Mouse (Mus musculus) left cerebral cortex, postnatal 36 days (tissue): ENCODE data around the gene Cmtm6. TPM values are rescaled to one million over a fixed set of nuclear protein-coding genes. Genes with fewer than 3 reads are reported as not detected.
A peak's percentile ranks its signal among the peaks of the same experiment; 100 is the strongest.
"Not testable (repeated sequence)": the region's sequence is repeated elsewhere in the genome, so short reads cannot be mapped to it uniquely, and the experiment has no call there.

Source experiments
- DNase-seq, 2 experiments: peaks; one replicate each; pipeline ENCODE4 v3.0.0; 2021 to 2022; ENCODE audit warnings: low spot score in 2 of 2, mixed read lengths in 1 of 2
- intact Hi-C: fragments of 180-260 bp; cut with DNase I; formaldehyde crosslinking; loops from one replicate; pipeline ENCODE4 v1.15.1; 2025
- total RNA-seq, 2 experiments: library from RNA; stranded (reverse); gene quantifications; 2 replicates each; pipeline ENCODE4 v1.2.3; 2021

The Cmtm6 gene
- total RNA-seq, 2 experiments from 2014 or later = 19.0 to 21.5 TPM

GRCm38 (mm10) chr9:114727315-114727714 lies 3.6 kb upstream of the Cmtm6 start:
- no peak for DNase-seq
- intact Hi-C loops = no loop called here

GRCm38 (mm10) chr9:114728432-114728831 lies 2.5 kb upstream of the Cmtm6 start:
- DNase-seq, intact Hi-C loops: not testable (repeated sequence)

- intact Hi-C loops = loop anchor here (2.0 kb wide), 1 partner anchor 83 kb away; no protein-coding TSS in a partner anchor
- DNase-seq = no peak
These were observed 758 bp upstream of the Cmtm6 start for GRCm38 (mm10) chr9:114729911-114730805.

GRCm38 (mm10) chr9:114731871-114732682 lies 1.2 kb downstream of the Cmtm6 start:
- intact Hi-C loops = loop anchor here (2.0 kb wide), 1 partner anchor 85 kb away; no protein-coding TSS in a partner anchor
- no peak for DNase-seq

GRCm38 (mm10) chr9:114733238-114733637 lies 2.3 kb downstream of the Cmtm6 start:
- no peak for DNase-seq
- intact Hi-C loops = no loop called here

GRCm38 (mm10) chr9:114736442-114736841 lies 5.5 kb downstream of the Cmtm6 start:
- no peak for DNase-seq
- intact Hi-C loops = no loop called here

GRCm38 (mm10) chr9:114740336-114740735 lies 9.4 kb downstream of the Cmtm6 start:
- intact Hi-C loops = no loop called here
- no peak for DNase-seq

GRCm38 (mm10) chr9:114742731-114743130 lies 11.8 kb downstream of the Cmtm6 start:
- DNase-seq = no peak
- intact Hi-C loops = no loop called here

GRCm38 (mm10) chr9:114745163-114745562 lies 14.2 kb downstream of the Cmtm6 start:
- no peak for DNase-seq
- intact Hi-C loops = no loop called here

- no peak for DNase-seq
- intact Hi-C loops = no loop called here
These were observed 14.7 kb downstream of the Cmtm6 start for GRCm38 (mm10) chr9:114745654-114746053.

GRCm38 (mm10) chr9:114747012-114747411 lies 16.1 kb downstream of the Cmtm6 start:
- DNase-seq = peak in 1 of 2 experiments; percentile 54
- intact Hi-C loops = no loop called here

- intact Hi-C loops = no loop called here
- no peak for DNase-seq
These were observed 16.6 kb downstream of the Cmtm6 start for GRCm38 (mm10) chr9:114747466-114747865.

GRCm38 (mm10) chr9:114751582-114751981 lies 20.7 kb downstream of the Cmtm6 start:
- intact Hi-C loops = no loop called here
- DNase-seq = no peak

GRCm38 (mm10) chr9:114752311-114752710 lies 21.4 kb downstream of the Cmtm6 start:
- intact Hi-C loops = no loop called here

GRCm38 (mm10) chr9:114752863-114753484 lies 22.1 kb downstream of the Cmtm6 start:
- DNase-seq = peak; percentile 90 to 92
- intact Hi-C loops = no loop called here

More at GRCm38 (mm10) chr9:114752311-114752710, 21.4 kb downstream of the Cmtm6 start:
- DNase-seq = no peak

GRCm38 (mm10) chr9:114758272-114758671 lies 27.4 kb downstream of the Cmtm6 start:
- no peak for DNase-seq
- intact Hi-C loops = loop anchor here (5.0 kb wide), 1 partner anchor 39 kb away; no protein-coding TSS in a partner anchor

- intact Hi-C loops = loop anchor here (5.0 kb wide), 1 partner anchor 38 kb away; no protein-coding TSS in a partner anchor
- no peak for DNase-seq
These were observed 27.9 kb downstream of the Cmtm6 start for GRCm38 (mm10) chr9:114758801-114759200.

GRCm38 (mm10) chr9:114759886-114760285 lies 29.0 kb downstream of the Cmtm6 start:
- DNase-seq = no peak
- intact Hi-C loops = loop anchor here (5.0 kb wide), 1 partner anchor 37 kb away; no protein-coding TSS in a partner anchor

GRCm38 (mm10) chr9:114760353-114760752 lies 29.4 kb downstream of the Cmtm6 start:
- intact Hi-C loops = no loop called here
- no peak for DNase-seq

GRCm38 (mm10) chr9:114761848-114762247 lies 30.9 kb downstream of the Cmtm6 start:
- intact Hi-C loops = no loop called here
- no peak for DNase-seq
